Mouse (Mus musculus) thymus, adult 2 months (tissue): ENCODE measurements around the gene Sfpq. TPM values are rescaled to one million over a fixed set of nuclear protein-coding genes. Genes with fewer than 3 reads are reported as not detected.

Experiments used
- DNase-seq: peaks from one replicate; pipeline ENCODE4 v3.0.0; 2021
- H3K27ac ChIP-seq: fragments of 200-500 bp; 2 replicates; pipeline ENCODE4 v1.5.1; 2012; ENCODE audit warnings: low read length, control low read depth; ENCODE audit not compliant: control insufficient read depth, insufficient read depth
- H3K27me3 ChIP-seq: fragments of 200-500 bp; 2 replicates; pipeline ENCODE4 v1.6.1; 2012; ENCODE audit warnings: mild to moderate bottlenecking, low read length, moderate library complexity, mixed read lengths; ENCODE audit not compliant: control insufficient read depth, insufficient read depth
- H3K36me3 ChIP-seq: fragments of 200-500 bp; 2 replicates; pipeline ENCODE4 v1.6.1; 2012; ENCODE audit warnings: mild to moderate bottlenecking, low read length, moderate library complexity; ENCODE audit not compliant: control insufficient read depth, insufficient read depth
- H3K4me1 ChIP-seq: fragments of 200-500 bp; replicated peaks from 2 replicates; pipeline ENCODE4 v1.6.1; 2012; ENCODE audit warnings: low read length; ENCODE audit not compliant: control insufficient read depth, insufficient read depth
- H3K4me3 ChIP-seq: fragments of 200-500 bp; 2 replicates; pipeline ENCODE4 v1.5.1; 2012; ENCODE audit warnings: mild to moderate bottlenecking, low read length, control low read depth, moderate library complexity; ENCODE audit not compliant: control insufficient read depth, insufficient read depth
- CTCF ChIP-seq: fragments of 200-500 bp; IDR thresholded peaks from 2 replicates; pipeline ENCODE4 v1.5.1; 2012; ENCODE audit warnings: mild to moderate bottlenecking, control low read depth, low read length, moderate library complexity, borderline replicate concordance; ENCODE audit not compliant: control insufficient read depth, poor library complexity, insufficient read depth; ENCODE audit errors: extremely low read depth
- POLR2A ChIP-seq: fragments of 200-500 bp; IDR thresholded peaks from 2 replicates; pipeline ENCODE4 v1.6.1; 2012; ENCODE audit warnings: mild to moderate bottlenecking, low read length, control low read depth, moderate library complexity; ENCODE audit not compliant: control insufficient read depth, poor library complexity, insufficient read depth; ENCODE audit errors: extremely low read depth
- WGBS: fragments of 180-500 bp; shearing (Covaris S2); methylation state at CpG from one replicate; pipeline ENCODE4 v1.1.7; 2018; 5-methylcytosine and 5-hydroxymethylcytosine counted together
- polyA plus RNA-seq: library from polyadenylated mRNA; depleted of rRNA; stranded (reverse); fragments of >200 nt; gene quantifications from 2 replicates; pipeline ENCODE4 v1.2.3, GENCODE M21; 2012

Sfpq gene
- polyA plus RNA-seq, 1 experiment, result 141 TPM

DNA sequence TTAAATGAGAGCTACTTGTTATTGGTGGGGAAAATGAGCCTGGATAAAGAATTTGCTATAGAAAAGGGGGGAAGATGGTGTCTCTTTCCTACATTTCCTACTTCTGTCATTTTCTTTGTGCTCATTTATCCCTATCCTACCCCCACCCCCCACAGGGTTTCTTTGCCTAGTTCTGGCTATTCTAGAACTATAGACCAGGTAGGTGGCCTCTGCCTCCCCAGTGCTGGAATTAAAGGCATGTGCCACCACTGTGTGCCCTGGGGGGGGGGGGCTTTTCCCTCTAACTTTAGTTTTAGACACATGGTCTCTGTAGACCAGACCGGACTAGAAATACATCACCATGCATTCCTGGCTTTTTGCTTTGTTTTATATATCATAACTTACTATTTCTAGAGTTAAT lies 3.1 kb downstream of the Sfpq start:
- TF ChIP-seq POLR2A (no peak), CTCF (no peak)
- Histone ChIP-seq H3K4me3 (no peak overlapping the region), H3K36me3 (peaks cover 63% of the 10 kb centered on the region), H3K4me1 (peaks cover 2% of the 10 kb centered on the region; the same call in 1 of the 2 replicates), H3K27me3 (no peaks in the 10 kb centered on the region), H3K27ac (no peak overlapping the region)
- no peak for DNase-seq
- WGBS, result 44% methylated on average over 1 of the region's 1 CpGs

DNA sequence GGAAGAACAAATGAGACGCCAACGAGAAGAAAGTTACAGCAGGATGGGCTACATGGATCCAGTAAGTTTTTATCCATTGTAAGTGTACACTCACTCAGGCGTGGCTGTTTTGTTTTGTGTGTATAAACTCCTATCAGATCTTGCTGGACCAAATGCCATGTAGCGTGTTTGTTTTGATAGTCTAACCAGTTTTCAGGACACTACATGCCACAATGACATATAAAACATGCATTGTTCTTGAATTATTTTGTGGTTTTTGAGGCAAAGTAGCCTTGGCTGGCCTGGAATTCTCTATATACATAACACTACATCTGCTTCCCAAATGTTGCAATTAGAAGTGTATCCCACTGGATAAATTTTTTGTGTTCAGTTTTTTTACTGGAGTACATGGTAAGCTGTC lies 5.7 kb downstream of the Sfpq start:
- TF ChIP-seq POLR2A (no peak), CTCF (no peak)
- H3K36me3 ChIP-seq, result peaks cover 89% of the 10 kb centered on the region
- H3K27me3 ChIP-seq, result no peaks in the 10 kb centered on the region
- H3K27ac ChIP-seq, result no peak overlapping the region
- no peak for DNase-seq
- no peak overlapping the region for H3K4me3 ChIP-seq
- WGBS, result 97% methylated on average over 4 of the region's 4 CpGs
- H3K4me1 ChIP-seq, result peaks cover 2% of the 10 kb centered on the region; the same call in 1 of the 2 replicates

DNA sequence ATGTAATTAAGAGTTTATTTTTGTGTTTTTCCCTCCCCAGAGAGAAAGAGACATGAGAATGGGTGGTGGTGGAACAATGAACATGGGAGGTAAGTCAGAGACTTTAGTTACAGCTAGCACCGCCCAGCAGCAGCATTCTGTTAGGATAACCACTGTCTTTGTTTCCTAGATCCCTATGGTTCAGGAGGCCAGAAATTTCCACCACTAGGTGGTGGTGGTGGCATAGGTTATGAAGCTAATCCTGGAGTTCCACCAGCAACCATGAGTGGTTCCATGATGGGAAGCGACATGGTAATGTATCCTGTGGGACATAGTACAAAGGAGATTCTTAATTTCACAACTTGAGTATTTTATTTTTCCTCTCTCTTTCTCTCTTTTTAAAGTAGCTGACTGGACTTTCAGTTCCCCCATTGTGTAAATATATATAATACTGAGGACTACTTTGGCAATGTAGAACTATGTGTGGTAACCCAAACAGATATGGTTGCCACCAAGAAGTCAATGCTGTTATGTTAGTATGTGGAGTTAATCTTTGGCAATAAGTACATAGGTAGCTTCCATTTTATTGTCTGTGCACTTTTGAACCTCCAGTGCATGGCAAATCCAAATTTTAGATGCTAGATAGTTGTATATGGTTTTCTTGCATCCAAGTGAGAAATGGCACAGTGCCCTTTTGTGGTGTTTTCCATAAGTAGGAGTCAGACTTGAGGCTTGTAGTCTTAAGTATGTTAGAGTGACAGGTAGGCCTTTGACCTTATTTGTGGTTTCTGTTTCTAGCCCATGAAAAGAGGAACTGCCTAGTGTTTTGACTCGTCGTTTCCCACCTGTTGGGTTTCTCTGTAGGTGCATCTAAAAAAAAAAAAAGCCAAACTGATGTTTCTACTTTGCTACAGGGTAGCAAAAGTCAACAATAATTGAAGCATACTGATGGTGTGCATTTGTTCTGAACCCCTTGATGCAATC lies 6.4 kb downstream of the Sfpq start:
- peaks cover 96% of the 10 kb centered on the region for H3K36me3 ChIP-seq
- 48% methylated on average over 4 of the region's 4 CpGs for WGBS
- no peak overlapping the region for H3K4me3 ChIP-seq
- TF ChIP-seq POLR2A, result no peak
- TF ChIP-seq CTCF, result no peak
- peak; percentile 28 for DNase-seq
- H3K27ac ChIP-seq, result no peak overlapping the region
- no peaks in the 10 kb centered on the region for H3K27me3 ChIP-seq
- peaks cover 2% of the 10 kb centered on the region; the same call in 1 of the 2 replicates for H3K4me1 ChIP-seq

DNA sequence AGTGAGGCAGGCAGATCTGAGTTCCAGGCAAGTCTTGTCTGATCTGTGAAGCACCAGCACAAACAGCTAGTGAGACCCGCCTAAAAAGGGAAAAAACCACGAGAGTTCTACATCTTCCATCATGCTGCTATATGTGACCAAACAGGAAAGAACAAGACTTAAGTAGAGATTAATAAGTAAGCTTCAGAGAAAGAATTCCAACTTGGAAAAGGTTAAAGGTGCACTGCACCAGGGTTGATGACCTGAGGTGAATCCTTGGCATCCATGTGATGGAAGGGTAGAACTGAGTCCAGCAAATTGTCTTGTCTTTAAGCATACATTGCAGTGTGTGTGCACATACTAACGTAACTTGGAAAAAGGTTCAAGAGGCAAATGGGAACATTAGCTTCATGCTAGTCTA lies 16.0 kb downstream of the Sfpq start:
- Histone ChIP-seq H3K36me3 (peaks cover 86% of the 10 kb centered on the region), H3K27ac (no peak overlapping the region), H3K4me1 (no peaks in the 10 kb centered on the region; the same call in 1 of the 2 replicates), H3K4me3 (no peak overlapping the region), H3K27me3 (no peaks in the 10 kb centered on the region)
- TF ChIP-seq CTCF, result no peak
- TF ChIP-seq POLR2A, result no peak
- 78% methylated on average over 3 of the region's 3 CpGs for WGBS
- DNase-seq, result no peak

DNA sequence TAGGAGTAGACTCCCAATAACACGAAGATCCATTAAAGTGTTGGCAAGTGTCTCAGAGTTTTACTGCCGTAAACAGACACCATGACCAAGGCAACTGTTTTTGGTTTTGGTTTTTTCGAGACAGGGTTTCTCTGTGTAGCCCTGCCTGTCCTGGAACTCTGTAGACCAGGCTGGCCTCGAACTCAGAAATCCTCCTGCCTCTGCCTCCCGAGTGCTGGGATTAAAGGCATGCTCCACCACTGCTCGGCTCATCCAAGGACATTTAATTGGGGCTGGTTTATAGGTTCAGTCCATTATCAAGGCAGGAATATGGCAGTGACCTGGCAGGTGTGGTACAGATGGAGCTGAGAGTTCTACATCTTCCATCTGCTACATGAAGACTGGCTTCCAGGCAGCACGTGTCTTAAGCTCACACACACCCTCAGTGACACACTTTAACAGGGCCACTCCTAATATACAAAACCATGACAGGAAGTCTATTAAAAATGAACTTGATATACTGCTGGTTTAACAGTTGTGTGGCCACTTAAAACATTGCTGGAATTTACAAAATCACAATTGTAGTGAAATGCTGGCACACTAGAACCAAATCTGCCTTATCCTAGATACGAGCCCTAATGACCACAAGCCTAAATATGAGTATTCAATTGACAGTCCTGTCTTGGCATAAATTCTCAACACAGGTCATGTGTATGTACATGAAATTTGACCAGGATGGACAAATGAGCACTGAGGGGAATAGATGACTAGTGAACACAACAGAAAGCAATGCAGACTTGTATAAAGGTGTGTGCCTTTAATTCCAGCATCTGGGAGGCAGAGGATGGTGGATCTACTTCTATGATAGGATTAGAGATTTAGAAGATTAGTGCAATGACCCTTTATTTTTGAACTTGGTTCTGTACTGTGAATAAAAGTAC lies 17.0 kb downstream of the Sfpq start:
- H3K4me1 ChIP-seq, result no peaks in the 10 kb centered on the region
- H3K27ac ChIP-seq, result no peak overlapping the region
- peaks cover 83% of the 10 kb centered on the region for H3K36me3 ChIP-seq
- no peak for DNase-seq
- TF ChIP-seq POLR2A (no peak), CTCF (no peak)
- H3K27me3 ChIP-seq, result no peaks in the 10 kb centered on the region
- no peak overlapping the region for H3K4me3 ChIP-seq
- WGBS, result 94% methylated on average over 8 of the region's 8 CpGs

DNA sequence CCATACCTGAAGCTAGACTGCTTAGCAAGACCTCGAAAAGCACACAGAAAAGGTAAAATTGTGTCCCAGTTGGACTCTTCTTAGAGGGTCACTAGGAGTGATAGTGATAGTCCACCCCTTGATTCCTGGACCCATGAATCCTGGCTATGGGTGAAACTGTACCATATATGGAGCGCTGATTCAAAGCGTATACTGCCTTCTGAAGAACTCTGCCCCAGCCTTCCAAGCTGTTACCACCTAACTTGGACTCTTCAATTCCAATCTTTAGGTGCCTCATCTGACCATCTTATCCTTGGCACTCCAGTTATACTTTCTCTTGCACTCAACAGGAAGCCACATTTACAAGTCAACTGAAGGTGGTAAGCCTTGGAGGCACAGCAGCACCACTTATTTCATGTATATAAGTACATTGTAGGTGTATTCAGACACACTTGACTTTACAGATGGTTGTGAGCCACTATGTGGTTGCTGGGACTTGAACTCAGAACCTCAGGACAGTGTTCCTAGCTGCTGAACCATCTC lies 17.8 kb downstream of the Sfpq start:
- Histone ChIP-seq H3K27me3 (no peaks in the 10 kb centered on the region), H3K4me1 (no peaks in the 10 kb centered on the region), H3K36me3 (peaks cover 76% of the 10 kb centered on the region), H3K4me3 (no peak overlapping the region), H3K27ac (no peak overlapping the region)
- WGBS, result 92% methylated on average over 3 of the region's 3 CpGs
- no peak for DNase-seq
- no peak for TF ChIP-seq CTCF
- no peak for TF ChIP-seq POLR2A
